Mouse (Mus musculus): ENCODE results near the gene Msl1.

Gene Msl1

DNA sequence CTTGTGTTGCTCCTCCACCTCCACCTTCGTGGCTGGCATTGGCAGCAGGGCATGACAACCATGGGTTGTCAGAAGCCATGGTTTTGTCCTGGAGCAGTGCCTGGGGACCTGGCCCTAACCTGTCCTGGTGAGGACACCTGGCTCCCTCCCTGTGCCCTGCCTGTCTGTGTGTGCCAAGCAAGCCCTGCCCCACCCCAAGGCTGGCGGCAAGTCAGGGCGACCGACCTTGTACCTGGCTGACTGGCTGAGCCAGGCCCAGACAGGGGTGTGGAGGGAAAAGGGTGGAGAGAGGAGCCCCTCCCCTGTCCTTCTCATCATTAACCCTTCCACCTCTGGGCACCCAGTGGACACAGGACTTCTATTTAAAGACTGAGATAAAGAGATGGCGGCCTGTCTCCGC lies 44.1 kb downstream of the Msl1 start:
- DNase-seq (ENCODE audit: low spot score in 2 of 2): no peak

DNA sequence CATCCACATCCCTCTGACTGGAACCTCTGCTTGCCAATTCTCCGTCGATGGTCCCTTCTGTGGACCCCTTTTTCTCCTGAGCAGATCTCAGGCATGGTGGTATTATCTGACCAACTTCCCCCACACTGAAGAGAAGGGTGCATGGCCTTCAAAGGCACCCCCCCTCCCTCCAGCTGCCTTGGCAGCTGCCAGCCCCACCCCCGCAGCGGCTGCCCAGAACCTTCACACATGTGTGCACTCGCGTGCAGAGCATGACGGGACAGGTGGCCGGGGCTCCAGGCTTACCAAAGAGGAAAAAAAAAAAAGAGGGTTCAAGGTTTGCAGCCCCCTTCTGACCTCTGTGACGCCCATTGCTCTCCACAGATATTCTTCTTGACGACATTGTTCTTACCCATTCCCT lies 44.6 kb downstream of the Msl1 start:
- DNase-seq (ENCODE audit: low spot score in 2 of 2): no peak

GRCm38 (mm10) chr11:98846016-98846415 lies 50.7 kb downstream of the Msl1 start:
- DNase-seq (ENCODE audit: low spot score in 2 of 2): no peak

GRCm38 (mm10) chr11:98846865-98847604 lies 51.7 kb downstream of the Msl1 start:
- no peak for DNase-seq (ENCODE audit: low spot score in 2 of 2)

DNA sequence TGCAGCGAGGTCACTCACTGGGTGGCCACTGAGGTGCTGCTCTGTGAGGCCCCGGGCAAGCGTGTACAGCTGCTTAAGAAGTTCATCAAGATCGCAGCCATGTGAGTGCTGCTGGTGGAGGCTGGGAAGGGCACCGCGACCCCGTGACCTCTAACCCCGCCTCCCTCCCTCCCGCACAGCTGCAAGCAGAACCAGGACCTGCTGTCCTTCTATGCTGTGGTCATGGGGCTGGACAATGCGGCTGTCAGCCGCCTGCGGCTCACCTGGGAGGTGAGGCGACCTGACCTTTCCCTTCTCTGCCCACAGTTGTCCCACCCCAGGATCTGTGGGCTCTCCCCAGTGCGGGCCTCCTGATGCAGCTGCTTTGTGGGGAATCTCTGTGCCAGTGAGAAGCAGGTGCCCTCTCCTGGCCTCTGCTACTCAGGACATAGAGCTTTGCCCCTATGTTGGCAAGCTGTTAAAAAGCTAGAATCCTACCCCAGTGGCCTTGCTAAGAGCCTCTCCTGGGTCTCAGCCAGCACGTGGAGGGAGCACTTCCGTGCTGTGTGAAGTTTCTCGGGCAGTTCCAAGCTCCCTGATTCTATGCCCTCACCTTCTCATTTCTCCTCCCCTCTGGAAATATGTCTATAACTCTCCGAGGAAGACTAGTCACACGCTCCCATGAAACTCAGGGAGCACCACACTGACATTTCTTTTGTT lies 54.0 kb downstream of the Msl1 start:
- no peak for DNase-seq (ENCODE audit: low spot score in 2 of 2)

- DNase-seq (ENCODE audit: low spot score in 2 of 2): no peak
These were observed 55.1 kb downstream of the Msl1 start for GRCm38 (mm10) chr11:98850100-98851093.

GRCm38 (mm10) chr11:98854116-98854515 lies 58.8 kb downstream of the Msl1 start:
- DNase-seq (ENCODE audit: low spot score in 2 of 2): no peak

DNA sequence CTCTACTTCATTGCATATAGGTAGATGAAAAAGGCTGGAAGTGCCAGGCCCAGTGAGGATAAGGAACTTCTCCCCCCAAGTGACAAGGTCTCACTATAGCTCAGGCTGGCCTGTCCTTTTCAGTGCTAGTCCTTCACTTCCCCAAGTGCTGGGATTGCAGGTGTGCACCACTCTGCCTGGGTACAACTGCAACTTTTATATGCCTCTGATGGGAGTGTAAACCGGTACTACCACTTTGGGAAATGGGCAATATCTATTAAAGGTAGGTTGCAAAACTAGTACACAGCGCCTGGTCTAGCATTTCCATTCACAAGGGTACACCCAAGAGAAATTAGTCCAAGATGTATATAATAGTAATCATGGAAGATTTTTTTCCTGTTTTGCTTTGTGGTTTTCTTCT lies 59.3 kb downstream of the Msl1 start:
- DNase-seq (ENCODE audit: low spot score in 2 of 2): no peak
